Mouse (Mus musculus): Measurements from ENCODE around the gene Itpkb.

DNA sequence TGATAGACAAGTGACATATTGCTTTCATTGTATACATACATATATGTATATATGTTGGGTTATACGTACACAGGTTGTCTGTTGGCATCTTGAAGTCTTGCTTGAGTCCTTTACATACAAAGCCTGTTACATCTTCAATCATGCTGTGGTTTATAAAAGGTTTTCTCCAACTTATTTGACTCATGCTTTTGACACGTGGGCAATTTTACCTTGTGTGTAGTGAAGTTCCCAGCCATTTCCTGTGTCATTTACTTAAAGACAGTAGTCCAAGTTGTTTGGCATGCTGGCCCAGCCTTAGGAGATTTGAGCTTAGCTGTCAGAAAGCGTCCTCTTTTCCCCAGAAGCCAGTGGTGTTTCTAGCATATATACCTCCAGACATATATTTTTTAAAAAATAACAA lies 68.2 kb downstream of the Itpkb start:
- no peak for TF ChIP-seq CTCF (IDR thresholded peaks at IDR 0.05; ENCODE audit: low read depth)
- no peak for TF ChIP-seq EP300 (optimal IDR thresholded peaks at IDR 0.05)
